Mouse (Mus musculus) heart, embryonic 12.5 days (tissue): ENCODE measurements around the gene AC109138.7. TPM values are rescaled to one million over a fixed set of nuclear protein-coding genes. Genes with fewer than 3 reads are reported as not detected.

Experiments used
- ATAC-seq: fragments of 200-750 bp; cut with Nextera tagmentation; 2 replicates; pipeline ENCODE4 v1.8.0; 2017; ENCODE audit warnings: moderate TSS enrichment, moderate library complexity; ENCODE audit not compliant: insufficient number of reproducible peaks, low FRiP score
- H3K27ac ChIP-seq: fragments of 300-500 bp; sonication (generic); 2 replicates; pipeline ENCODE4 v1.5.1; 2016; ENCODE audit warnings: mild to moderate bottlenecking, moderate library complexity; ENCODE audit not compliant: poor library complexity, severe bottlenecking
- H3K27me3 ChIP-seq: fragments of 300-500 bp; sonication (generic); replicated peaks from 2 replicates; pipeline ENCODE4 v1.6.1; 2016; ENCODE audit warnings: mild to moderate bottlenecking, moderate library complexity
- H3K36me3 ChIP-seq: fragments of 300-500 bp; sonication (generic); 2 replicates; pipeline ENCODE4 v1.6.1; 2016; ENCODE audit warnings: mild to moderate bottlenecking, moderate library complexity
- H3K4me1 ChIP-seq: fragments of 300-500 bp; sonication (generic); replicated peaks from 2 replicates; pipeline ENCODE4 v1.6.1; 2016; ENCODE audit warnings: mild to moderate bottlenecking
- H3K4me2 ChIP-seq: fragments of 300-500 bp; sonication (generic); 2 replicates; pipeline ENCODE4 v1.6.1; 2016; ENCODE audit warnings: mild to moderate bottlenecking, moderate library complexity
- H3K4me3 ChIP-seq: fragments of 300-500 bp; sonication (generic); 2 replicates; pipeline ENCODE4 v1.5.1; 2016; ENCODE audit warnings: mild to moderate bottlenecking
- H3K9ac ChIP-seq: fragments of 300-500 bp; sonication (generic); 2 replicates; pipeline ENCODE4 v1.6.1; 2016; ENCODE audit warnings: mild to moderate bottlenecking, moderate library complexity
- H3K9me3 ChIP-seq: fragments of 300-500 bp; sonication (generic); replicated peaks from 2 replicates; pipeline ENCODE4 v1.6.1; 2016; ENCODE audit warnings: mild to moderate bottlenecking, moderate library complexity
- WGBS: fragments of 180-500 bp; shearing (Covaris S2); methylation state at CpG from one replicate; pipeline ENCODE4 v1.1.7; 2016; 5-methylcytosine and 5-hydroxymethylcytosine counted together
- polyA plus RNA-seq: library from polyadenylated mRNA; unstranded; fragments of >200 nt; fragmentation: Nextera tagmentation; extraction: Ambion mirVana; gene quantifications from 2 replicates; pipeline ENCODE4 v1.2.1, GENCODE M21; 2016

AC109138.7 gene
- polyA plus RNA-seq, 1 experiment from 2014 or later, result not detected

DNA sequence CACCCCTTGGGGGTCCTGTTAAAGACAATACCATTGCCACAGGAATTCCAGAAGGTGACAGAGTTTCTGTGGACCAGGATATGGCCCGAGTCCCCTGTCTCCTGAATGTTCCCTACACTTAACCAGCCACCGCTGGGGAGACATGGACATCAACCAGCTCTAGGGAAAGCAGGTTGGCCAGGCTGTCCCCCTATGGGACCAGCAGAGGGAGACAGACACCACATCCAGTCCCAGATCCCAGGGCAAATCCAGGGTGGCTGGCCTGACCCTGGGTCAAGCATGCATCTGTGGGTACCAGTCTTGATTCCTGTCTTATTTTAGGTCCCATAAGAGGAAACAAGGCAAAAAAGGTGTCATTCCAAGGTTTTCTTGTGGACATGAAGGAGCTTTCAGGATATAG, 7.2 kb upstream of the AC109138.7 start:
- Histone ChIP-seq H3K9me3 (no peaks in the 10 kb centered on the region), H3K9ac (no peak overlapping the region), H3K27ac (no peak overlapping the region), H3K36me3 (no peaks in the 10 kb centered on the region), H3K4me3 (no peak overlapping the region), H3K4me1 (peaks cover 12% of the 10 kb centered on the region), H3K4me2 (no peak overlapping the region), H3K27me3 (peaks cover 32% of the 10 kb centered on the region)
- ATAC-seq, result peak; percentile 47; the same call in 1 of the 2 replicates
- 2% methylated on average over 2 of the region's 2 CpGs for WGBS

- Histone ChIP-seq H3K9me3 (no peaks in the 10 kb centered on the region), H3K4me2 (no peak overlapping the region), H3K4me3 (no peak overlapping the region), H3K9ac (no peak overlapping the region), H3K36me3 (no peaks in the 10 kb centered on the region), H3K4me1 (peaks cover 13% of the 10 kb centered on the region), H3K27ac (no peak overlapping the region), H3K27me3 (peaks cover 48% of the 10 kb centered on the region)
- no peak for ATAC-seq
- 59% methylated on average over 5 of the region's 5 CpGs for WGBS
Measured at GRCm38 (mm10) chr19:4208563-4208962, 5.6 kb upstream of the AC109138.7 start.

DNA sequence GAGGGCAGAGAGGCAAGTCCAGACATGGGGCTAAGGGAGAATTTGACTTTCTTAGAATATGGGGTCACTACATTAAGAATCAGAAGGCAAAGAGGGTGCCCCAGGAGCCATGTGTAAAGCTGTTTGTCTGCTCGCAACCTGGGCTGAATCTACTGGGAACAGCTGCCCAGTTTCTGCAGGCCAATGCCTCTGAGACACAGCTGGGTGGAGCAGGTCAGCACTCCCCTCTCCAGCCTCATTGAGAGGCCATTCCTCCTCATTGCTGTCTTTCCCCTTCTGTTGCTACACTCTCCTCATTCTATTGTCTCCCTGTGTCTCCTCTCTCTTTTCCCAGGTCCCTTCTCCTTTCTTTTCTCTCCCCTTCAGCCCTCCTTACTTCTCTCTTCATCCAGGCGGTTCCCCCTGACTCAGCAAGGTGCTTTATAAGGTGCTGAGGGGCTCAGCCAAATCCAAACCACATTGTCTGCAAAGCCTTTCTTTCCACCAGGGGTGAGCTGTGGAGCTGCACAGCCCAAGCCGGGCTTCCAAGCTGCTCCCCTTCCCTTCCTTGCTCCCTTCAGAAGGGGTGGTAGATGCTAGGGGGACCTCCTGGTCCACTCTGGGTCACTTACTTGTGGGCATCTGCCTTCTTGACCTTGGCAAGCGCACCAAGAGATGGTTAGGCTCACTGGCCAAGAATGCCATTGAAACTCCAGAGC, 2.1 kb upstream of the AC109138.7 start:
- ATAC-seq, result no peak
- no peak overlapping the region for H3K4me2 ChIP-seq
- 26% methylated on average over 4 of the region's 4 CpGs for WGBS
- H3K4me1 ChIP-seq, result peaks cover 40% of the 10 kb centered on the region
- no peak overlapping the region for H3K9ac ChIP-seq
- H3K27me3 ChIP-seq, result peaks cover 49% of the 10 kb centered on the region
- H3K9me3 ChIP-seq, result no peaks in the 10 kb centered on the region
- no peak overlapping the region for H3K27ac ChIP-seq
- no peaks in the 10 kb centered on the region for H3K36me3 ChIP-seq
- no peak overlapping the region for H3K4me3 ChIP-seq

GRCm38 (mm10) chr19:4213524-4213974, 608 bp upstream of the AC109138.7 start:
- Histone ChIP-seq H3K36me3 (no peaks in the 10 kb centered on the region), H3K27me3 (peaks cover 64% of the 10 kb centered on the region), H3K4me2 (peak overlapping the region; percentile 91), H3K4me1 (peaks cover 51% of the 10 kb centered on the region), H3K4me3 (peak overlapping the region; percentile 67), H3K9ac (peak overlapping the region; percentile 81; the same call in 1 of the 2 replicates), H3K9me3 (no peaks in the 10 kb centered on the region), H3K27ac (no peak overlapping the region)
- whole genome bisulfite sequencing, result 9% methylated on average over 9 of the region's 9 CpGs
- no peak for ATAC-seq

DNA sequence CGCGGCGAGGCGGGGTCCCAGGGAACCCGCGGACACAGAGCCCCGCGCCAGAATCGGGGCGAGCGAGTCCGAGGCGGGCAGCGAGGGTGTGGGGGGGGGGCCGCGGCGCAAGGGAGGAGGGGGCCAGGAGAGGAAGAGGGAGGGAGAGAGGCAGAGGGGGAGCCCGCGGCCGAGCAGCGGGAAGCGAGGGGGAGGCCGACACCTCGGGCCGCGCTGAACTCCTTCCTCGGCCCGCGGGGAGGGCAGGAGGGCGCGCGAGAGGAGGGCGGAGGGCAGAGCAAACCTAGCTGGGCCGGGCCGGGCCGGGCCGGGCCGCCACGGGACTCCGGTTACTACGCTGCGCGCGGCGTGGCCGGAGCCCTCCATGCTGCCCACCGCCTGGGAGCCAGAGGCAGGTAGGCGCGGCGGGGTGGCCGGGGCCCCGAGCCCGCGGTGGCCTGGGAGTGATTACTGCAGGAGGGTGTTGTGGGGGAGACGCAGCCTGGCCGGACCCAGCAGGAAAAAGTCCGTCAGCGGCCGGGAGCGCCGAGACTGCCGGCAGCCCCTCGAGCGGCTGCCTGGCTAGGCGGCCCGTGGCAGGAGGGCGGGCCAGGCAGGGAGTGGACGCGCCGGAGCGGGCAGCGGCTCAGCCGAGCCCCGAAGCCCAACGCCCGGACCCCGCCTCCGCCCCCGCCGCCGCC, 754 bp downstream of the AC109138.7 start:
- Histone ChIP-seq H3K4me1 (peaks cover 51% of the 10 kb centered on the region), H3K9me3 (no peaks in the 10 kb centered on the region), H3K36me3 (no peaks in the 10 kb centered on the region), H3K4me2 (peak overlapping the region; percentile 91), H3K4me3 (peak overlapping the region; percentile 67), H3K27ac (peak overlapping the region; percentile 9), H3K9ac (peak overlapping the region; percentile 81), H3K27me3 (peaks cover 65% of the 10 kb centered on the region)
- ATAC-seq, result peak; percentile 43; the same call in 1 of the 2 replicates
- under 1% methylated on average over 55 of the region's 81 CpGs for WGBS

- H3K9me3 ChIP-seq, result no peaks in the 10 kb centered on the region
- no peak overlapping the region for H3K27ac ChIP-seq
- H3K4me2 ChIP-seq, result peak overlapping the region; percentile 91
- peaks cover 70% of the 10 kb centered on the region for H3K27me3 ChIP-seq
- H3K9ac ChIP-seq, result peak overlapping the region; percentile 81
- no peak for ATAC-seq
- 3% methylated on average over 18 of the region's 21 CpGs for WGBS
- peaks cover 57% of the 10 kb centered on the region for H3K4me1 ChIP-seq
- no peaks in the 10 kb centered on the region for H3K36me3 ChIP-seq
- peak overlapping the region; percentile 67 for H3K4me3 ChIP-seq
Measured at GRCm38 (mm10) chr19:4215451-4215840, 1.3 kb downstream of the AC109138.7 start.

- H3K27me3 ChIP-seq, result peaks cover 72% of the 10 kb centered on the region
- H3K4me1 ChIP-seq, result peaks cover 64% of the 10 kb centered on the region
- 0 out of 2 replicates have a peak overlapping the region, but pooled peaks have one; percentile 23 for H3K9ac ChIP-seq
- no peaks in the 10 kb centered on the region for H3K36me3 ChIP-seq
- 14% methylated on average over 14 of the region's 14 CpGs for WGBS
- no peak overlapping the region for H3K27ac ChIP-seq
- no peaks in the 10 kb centered on the region for H3K9me3 ChIP-seq
- H3K4me2 ChIP-seq, result peak overlapping the region; percentile 44
- no peak for ATAC-seq
- H3K4me3 ChIP-seq, result peak overlapping the region; percentile 1; the same call in 1 of the 2 replicates
Measured at GRCm38 (mm10) chr19:4216041-4216685, 2.0 kb downstream of the AC109138.7 start.

DNA sequence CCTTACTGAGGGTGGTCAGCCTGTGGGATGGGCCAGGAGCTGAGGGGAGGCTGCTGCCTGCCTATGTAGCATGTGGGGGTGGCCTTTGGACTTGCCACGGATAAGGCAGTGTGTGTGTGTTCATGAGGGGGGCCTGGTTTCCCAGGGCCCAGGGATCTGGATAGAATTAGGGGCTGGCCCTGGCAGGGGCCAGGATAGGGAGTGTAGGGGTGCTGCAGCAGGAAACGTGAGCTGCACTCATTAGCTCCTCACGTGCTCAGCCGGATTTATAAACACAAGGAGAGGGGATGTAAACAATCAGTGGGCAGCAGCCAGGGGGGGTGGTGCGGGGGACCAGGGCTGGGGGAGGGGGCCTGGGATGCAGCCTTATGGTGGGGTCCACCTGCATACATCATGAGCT, 3.0 kb downstream of the AC109138.7 start:
- Histone ChIP-seq H3K27me3 (peaks cover 71% of the 10 kb centered on the region), H3K9ac (0 out of 2 replicates have a peak overlapping the region, but pooled peaks have one; percentile 9), H3K4me1 (peaks cover 74% of the 10 kb centered on the region), H3K27ac (no peak overlapping the region), H3K4me3 (no peak overlapping the region), H3K36me3 (no peaks in the 10 kb centered on the region), H3K4me2 (no peak overlapping the region), H3K9me3 (no peaks in the 10 kb centered on the region)
- WGBS, result 20% methylated on average over 5 of the region's 5 CpGs
- no peak for ATAC-seq

- Histone ChIP-seq H3K4me3 (no peak overlapping the region), H3K9ac (no peak overlapping the region), H3K27me3 (peaks cover 71% of the 10 kb centered on the region), H3K4me1 (peaks cover 75% of the 10 kb centered on the region), H3K4me2 (no peak overlapping the region), H3K36me3 (no peaks in the 10 kb centered on the region), H3K9me3 (no peaks in the 10 kb centered on the region), H3K27ac (no peak overlapping the region)
- whole genome bisulfite sequencing, result 43% methylated on average over 3 of the region's 3 CpGs
- no peak for ATAC-seq
Measured at GRCm38 (mm10) chr19:4217855-4218254, 3.7 kb downstream of the AC109138.7 start.

DNA sequence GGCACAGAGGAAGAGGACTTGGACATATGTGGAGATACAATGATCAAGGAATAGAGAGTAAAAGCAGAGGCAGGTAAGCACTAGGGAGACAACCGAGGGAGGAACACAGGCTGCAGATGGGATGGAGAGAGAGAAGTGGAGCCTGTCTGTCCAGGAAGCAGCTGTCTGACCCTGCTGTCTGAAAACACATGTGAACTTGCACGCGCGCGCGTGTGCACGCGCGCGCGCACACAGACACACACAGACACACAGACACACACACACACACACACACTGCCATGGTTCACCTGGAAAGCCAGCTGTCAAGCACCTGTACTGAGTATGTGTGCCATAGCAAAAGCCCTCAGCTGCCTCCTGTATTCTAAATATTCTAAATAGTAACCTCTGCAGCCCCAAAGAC, 4.1 kb downstream of the AC109138.7 start:
- H3K4me2 ChIP-seq, result no peak overlapping the region
- H3K4me3 ChIP-seq, result no peak overlapping the region
- H3K27me3 ChIP-seq, result peaks cover 67% of the 10 kb centered on the region
- no peak overlapping the region for H3K9ac ChIP-seq
- H3K36me3 ChIP-seq, result no peaks in the 10 kb centered on the region
- no peak for ATAC-seq
- H3K4me1 ChIP-seq, result peaks cover 71% of the 10 kb centered on the region
- WGBS, result 86% methylated on average over 7 of the region's 11 CpGs
- no peaks in the 10 kb centered on the region for H3K9me3 ChIP-seq
- H3K27ac ChIP-seq, result no peak overlapping the region

DNA sequence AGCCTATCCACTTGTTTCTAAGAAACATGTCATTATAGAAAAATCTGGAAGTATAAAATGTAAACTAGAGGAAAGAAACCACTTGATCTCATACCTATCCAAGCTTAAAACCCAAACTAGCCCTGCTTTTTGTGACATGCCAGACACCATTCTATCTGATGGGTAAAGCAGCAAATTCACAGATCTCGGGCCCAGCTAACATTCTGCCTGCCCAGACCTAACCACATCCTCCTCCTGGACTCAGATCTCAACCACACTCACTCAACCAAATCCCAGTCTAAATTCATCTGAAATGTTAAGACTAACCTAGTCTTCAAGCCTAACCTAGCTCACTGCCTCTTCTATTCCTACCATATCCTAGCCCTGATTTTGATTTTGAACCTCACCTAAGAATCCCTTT, 4.6 kb downstream of the AC109138.7 start:
- H3K4me2 ChIP-seq, result no peak overlapping the region
- H3K27me3 ChIP-seq, result peaks cover 63% of the 10 kb centered on the region
- H3K27ac ChIP-seq, result no peak overlapping the region
- no peak for ATAC-seq
- H3K4me1 ChIP-seq, result peaks cover 66% of the 10 kb centered on the region
- no peak overlapping the region for H3K9ac ChIP-seq
- 68% methylated on average over 1 of the region's 1 CpGs for WGBS
- no peaks in the 10 kb centered on the region for H3K9me3 ChIP-seq
- H3K36me3 ChIP-seq, result no peaks in the 10 kb centered on the region
- no peak overlapping the region for H3K4me3 ChIP-seq
